ENCODE assay signal across 8 mouse cellular contexts in the genomic region with DNA sequence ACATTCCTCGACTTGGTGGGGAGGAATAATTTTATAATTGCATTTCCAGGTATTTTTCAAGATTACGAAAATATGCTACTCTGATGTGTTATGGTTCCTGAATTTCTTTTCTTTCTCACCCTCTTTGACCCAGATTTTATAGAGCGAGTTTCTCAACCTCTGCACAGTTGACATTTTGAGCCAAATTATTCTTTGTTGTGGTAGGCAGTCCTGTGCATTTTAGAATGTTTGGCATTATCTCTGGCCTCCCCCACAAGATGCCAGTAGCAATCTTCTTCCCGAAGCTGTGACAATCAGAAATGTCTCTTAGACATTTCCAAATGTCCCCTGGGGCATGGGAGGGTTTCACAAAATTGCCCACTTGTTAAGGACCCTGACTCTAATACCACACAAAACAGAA. TPM values are rescaled to one million over a fixed set of nuclear protein-coding genes. Genes with fewer than 3 reads are reported as not detected.
DNase-seq lines count a peak whose midpoint lies in the region; ATAC-seq and TF ChIP-seq lines count a peak whose summit lies in the region.
"Had no signal": no experiment of that assay in that cellular context is flagged by ENCODE, and none has a peak within 500 bp of the region (broad histone marks: within the 10 kb centered on the region; RNA-seq: fewer than 3 reads in every experiment).

No protein-coding gene starts in this region.

- no peak for TF ChIP-seq POLR2A in lung, adult 2 months (IDR thresholded peaks at IDR 0.05; ENCODE audit: borderline replicate concordance, extremely low read depth, low read depth, low read length)

- no peak for TF ChIP-seq CTCF in lung, embryonic 14.5 days (IDR thresholded peaks at IDR 0.05; ENCODE audit: low read depth)
- TF ChIP-seq CTCF in lung, adult 2 months (IDR thresholded peaks at IDR 0.05; ENCODE audit: insufficient read depth, low read length): no peak

- no peaks in the 10 kb centered on the region for H3K27me3 ChIP-seq in lung, embryonic 14.5 days (ENCODE audit: insufficient read depth, low read length)
- H3K27me3 ChIP-seq in forebrain, embryonic 14.5 days (replicated peaks; ENCODE audit: control insufficient read depth, insufficient read depth, low read length): no peaks in the 10 kb centered on the region
- no peaks in the 10 kb centered on the region; the same call in 1 of the 2 replicates for H3K27me3 ChIP-seq in liver, embryonic 12.5 days (replicated peaks)
- no peaks in the 10 kb centered on the region for H3K27me3 ChIP-seq in neural tube, embryonic 15.5 days (replicated peaks)

- peaks cover 4% of the 10 kb centered on the region for H3K4me1 ChIP-seq in lung, embryonic 14.5 days (ENCODE audit: insufficient read depth)
- no peaks in the 10 kb centered on the region for H3K4me1 ChIP-seq in lung, adult 2 months (ENCODE audit: control insufficient read depth, insufficient read depth, low read length)
- H3K4me1 ChIP-seq in forebrain, embryonic 14.5 days (ENCODE audit: control insufficient read depth, insufficient read depth, low read length): peaks cover 28% of the 10 kb centered on the region
- H3K4me1 ChIP-seq in liver, embryonic 12.5 days: peaks cover 49% of the 10 kb centered on the region
- peaks cover 53% of the 10 kb centered on the region for H3K4me1 ChIP-seq in neural tube, embryonic 15.5 days

- no peak overlapping the region for H3K27ac ChIP-seq in lung, embryonic 14.5 days (ENCODE audit: low read depth)
- no peak overlapping the region for H3K27ac ChIP-seq in forebrain, embryonic 14.5 days (ENCODE audit: low read depth, low read length)
- H3K27ac ChIP-seq in liver, embryonic 12.5 days: no peak overlapping the region; the same call in 1 of the 2 replicates
- no peak overlapping the region for H3K27ac ChIP-seq in neural tube, embryonic 15.5 days (replicated peaks)

- peak overlapping the region; percentile 6; the same call in 1 of the 2 replicates for H3K4me2 ChIP-seq in lung, embryonic 14.5 days
- peak overlapping the region; percentile 93 for H3K4me2 ChIP-seq in forebrain, embryonic 14.5 days (ENCODE audit: low read length)
- peak overlapping the region; percentile 43 for H3K4me2 ChIP-seq in liver, embryonic 12.5 days
- H3K4me2 ChIP-seq in neural tube, embryonic 15.5 days: peak overlapping the region; percentile 32

- H3K9ac ChIP-seq in lung, embryonic 14.5 days: no peak overlapping the region
- H3K9ac ChIP-seq in forebrain, embryonic 14.5 days (ENCODE audit: low read length): peak overlapping the region; percentile 50; the same call in 1 of the 2 replicates
- H3K9ac ChIP-seq in liver, embryonic 12.5 days: peak overlapping the region; percentile 35
- H3K9ac ChIP-seq in neural tube, embryonic 15.5 days (replicated peaks): no peak overlapping the region

- no peak overlapping the region for H3K4me3 ChIP-seq in lung, embryonic 14.5 days (ENCODE audit: low read depth, low read length)
- no peak overlapping the region for H3K4me3 ChIP-seq in lung, adult 2 months (replicated peaks; ENCODE audit: extremely low read depth, low read depth, low read length)
- H3K4me3 ChIP-seq in forebrain, embryonic 14.5 days (ENCODE audit: low read depth, low read length): peak overlapping the region; percentile 82
- peak overlapping the region; percentile 19; the same call in 1 of the 2 replicates for H3K4me3 ChIP-seq in liver, embryonic 12.5 days
- H3K4me3 ChIP-seq in neural tube, embryonic 15.5 days (replicated peaks): no peak overlapping the region

- H3K36me3 ChIP-seq in lung, embryonic 14.5 days (ENCODE audit: insufficient read depth): peaks cover 15% of the 10 kb centered on the region
- H3K36me3 ChIP-seq in forebrain, embryonic 14.5 days (ENCODE audit: control insufficient read depth, insufficient read depth, low read length): peaks cover 15% of the 10 kb centered on the region
- H3K36me3 ChIP-seq in liver, embryonic 12.5 days: peaks cover 29% of the 10 kb centered on the region
- H3K36me3 ChIP-seq in neural tube, embryonic 15.5 days: no peaks in the 10 kb centered on the region

- no peak for DNase-seq in lung, embryonic 14.5 days
- no peak for DNase-seq in lung, adult 2 months
- DNase-seq in forebrain, embryonic 14.5 days (ENCODE audit: low spot score): no peak
- DNase-seq in embryo, embryonic 10.5 days (ENCODE audit: low spot score): no peak
- DNase-seq in gastrocnemius, postnatal 25 days: no peak
- DNase-seq: kidney, postnatal 25 days had no signal

- WGBS in lung, embryonic 14.5 days: 76% methylated on average over 4 of the region's 4 CpGs
- 50% methylated on average over 4 of the region's 4 CpGs for WGBS in lung, adult 2 months
- 59% methylated on average over 4 of the region's 4 CpGs for WGBS in forebrain, embryonic 14.5 days
- 75% methylated on average over 4 of the region's 4 CpGs for WGBS in liver, embryonic 12.5 days (ENCODE audit: insufficient replicate concordance)
- WGBS in neural tube, embryonic 15.5 days: 69% methylated on average over 4 of the region's 4 CpGs

- ATAC-seq in lung, embryonic 14.5 days (ENCODE audit: insufficient read depth): no peak
- ATAC-seq in forebrain, embryonic 14.5 days: no peak
- no peak for ATAC-seq in liver, embryonic 12.5 days
- ATAC-seq in neural tube, embryonic 15.5 days (ENCODE audit: low FRiP score): no peak

- no peaks in the 10 kb centered on the region for H3K9me3 ChIP-seq in lung, embryonic 14.5 days (ENCODE audit: low read depth, low read length)
- no peaks in the 10 kb centered on the region for H3K9me3 ChIP-seq in forebrain, embryonic 14.5 days (replicated peaks; ENCODE audit: control insufficient read depth, low read length)
- no peaks in the 10 kb centered on the region for H3K9me3 ChIP-seq in liver, embryonic 12.5 days (replicated peaks)
- H3K9me3 ChIP-seq in neural tube, embryonic 15.5 days (replicated peaks): no peaks in the 10 kb centered on the region

RNA-seq across cellular contexts. Expression of gene Cdkn1b, which starts 3.5 kb away (rescaled TPM):
- polyA plus RNA-seq in lung, embryonic 14.5 days (2014; fragmentation: Nextera tagmentation; extraction: Ambion mirVana): 12.0 and 13.9 TPM in 2 replicates
- polyA plus RNA-seq in lung, adult 2 months (2012; rRNA removed): 26.9 and 31.6 TPM in 2 replicates
- polyA plus RNA-seq in forebrain, embryonic 14.5 days (2014; fragmentation: Nextera tagmentation; extraction: Ambion mirVana): 58.8 and 63.3 TPM in 2 replicates
- 9.5 and 9.9 TPM in 2 replicates for polyA plus RNA-seq in liver, embryonic 12.5 days (2016; fragmentation: Nextera tagmentation; extraction: Ambion mirVana)
- 15.7 and 17.3 TPM in 2 replicates for polyA plus RNA-seq in neural tube, embryonic 15.5 days (2015; fragmentation: Nextera tagmentation; extraction: Ambion mirVana)
- 10 to 100 TPM; 33.9 to 34.0 TPM for total RNA-seq in gastrocnemius, postnatal 25 days (2021)

RNA-seq across cellular contexts. Expression of gene Gpr19, which starts 25.3 kb away (rescaled TPM):
- polyA plus RNA-seq in lung, embryonic 14.5 days (2014; fragmentation: Nextera tagmentation; extraction: Ambion mirVana): 9.6 and 10.8 TPM in 2 replicates
- 6.0 and 9.2 TPM in 2 replicates for polyA plus RNA-seq in lung, adult 2 months (2012; rRNA removed)
- polyA plus RNA-seq in forebrain, embryonic 14.5 days (2014; fragmentation: Nextera tagmentation; extraction: Ambion mirVana): 42.4 and 46.2 TPM in 2 replicates
- polyA plus RNA-seq in liver, embryonic 12.5 days (2016; fragmentation: Nextera tagmentation; extraction: Ambion mirVana): 7.1 and 8.4 TPM in 2 replicates
- 31.2 and 37.0 TPM in 2 replicates for polyA plus RNA-seq in neural tube, embryonic 15.5 days (2015; fragmentation: Nextera tagmentation; extraction: Ambion mirVana)
- 1 to 10 TPM; 3.2 to 4.0 TPM for total RNA-seq in gastrocnemius, postnatal 25 days (2021)

RNA-seq across cellular contexts. Expression of gene Apold1, which starts 57.8 kb away (rescaled TPM):
- 0.43 and 0.83 TPM in 2 replicates for polyA plus RNA-seq in lung, embryonic 14.5 days (2014; fragmentation: Nextera tagmentation; extraction: Ambion mirVana)
- 1.2 and 1.7 TPM in 2 replicates for polyA plus RNA-seq in lung, adult 2 months (2012; rRNA removed)
- polyA plus RNA-seq in forebrain, embryonic 14.5 days (2014; fragmentation: Nextera tagmentation; extraction: Ambion mirVana): 3.5 and 4.8 TPM in 2 replicates
- 2.2 and 2.3 TPM in 2 replicates for polyA plus RNA-seq in liver, embryonic 12.5 days (2016; fragmentation: Nextera tagmentation; extraction: Ambion mirVana)
- 4.0 and 4.1 TPM in 2 replicates for polyA plus RNA-seq in neural tube, embryonic 15.5 days (2015; fragmentation: Nextera tagmentation; extraction: Ambion mirVana)
- 1 to 10 TPM; 1.4 to 1.9 TPM for total RNA-seq in gastrocnemius, postnatal 25 days (2021)

Comparison
In these comparisons a context has a peak if more than half of its experiments do, and no peak if none do; other contexts are left out.
1. H3K4me2 ChIP-seq: peak in every context shown above with its lines; median percentile 93 in forebrain, embryonic 14.5 days; 43 in liver, embryonic 12.5 days; 32 in neural tube, embryonic 15.5 days; 6 in lung, embryonic 14.5 days.
2. H3K4me3 ChIP-seq: peak in forebrain, embryonic 14.5 days (single experiment) and liver, embryonic 12.5 days (single experiment); none in lung, embryonic 14.5 days (single experiment), lung, adult 2 months (single experiment) and neural tube, embryonic 15.5 days (single experiment).
3. H3K9ac ChIP-seq: peak in forebrain, embryonic 14.5 days (single experiment) and liver, embryonic 12.5 days (single experiment); none in lung, embryonic 14.5 days (single experiment) and neural tube, embryonic 15.5 days (single experiment).